Mouse (Mus musculus) liver, postnatal 0 days (tissue): ENCODE results near the gene Myom1.

Experiments used
- CTCF ChIP-seq: sonication (generic); IDR thresholded peaks from 2 replicates; pipeline ENCODE4 v1.5.1; 2016; ENCODE audit warnings: antibody characterized with exemption, low read depth
- EP300 ChIP-seq: IDR thresholded peaks from 2 replicates; pipeline ENCODE4 v1.6.1; 2016; ENCODE audit warnings: antibody characterized with exemption, low read depth, mild to moderate bottlenecking

- TF ChIP-seq EP300 = no peak
- TF ChIP-seq CTCF = no peak
Measured at GRCm38 (mm10) chr17:71009751-71010150, 7.3 kb downstream of the Myom1 start.
